Mouse (Mus musculus) liver, embryonic 13.5 days (tissue): ENCODE results near the gene Arhgef18. TPM values are rescaled to one million over a fixed set of nuclear protein-coding genes. Genes with fewer than 3 reads are reported as not detected.
A peak's percentile ranks its signal among the peaks of the same experiment; 100 is the strongest.

ENCODE experiments used
- ATAC-seq: fragments of 200-750 bp; cut with Nextera tagmentation; 2 replicates; pipeline ENCODE4 v1.8.0; 2017; ENCODE audit warnings: low read depth, mild to moderate bottlenecking, moderate number of reproducible peaks, moderate library complexity
- DNase-seq: peaks from one replicate; pipeline ENCODE4 v3.0.0; 2022
- H3K27ac ChIP-seq: fragments of 300-500 bp; sonication (generic); 2 replicates; pipeline ENCODE4 v1.5.1; 2015; ENCODE audit warnings: moderate library complexity, mild to moderate bottlenecking, inconsistent platforms
- H3K27me3 ChIP-seq: fragments of 300-500 bp; sonication (generic); 2 replicates; pipeline ENCODE4 v1.6.1; 2015; ENCODE audit warnings: mild to moderate bottlenecking, inconsistent platforms
- H3K36me3 ChIP-seq: fragments of 300-500 bp; sonication (generic); 2 replicates; pipeline ENCODE4 v1.6.1; 2015; ENCODE audit warnings: mild to moderate bottlenecking, inconsistent platforms
- H3K4me1 ChIP-seq: fragments of 300-500 bp; sonication (generic); replicated peaks from 2 replicates; pipeline ENCODE4 v1.6.1; 2015; ENCODE audit warnings: inconsistent platforms
- H3K4me2 ChIP-seq: fragments of 300-500 bp; sonication (generic); 2 replicates; pipeline ENCODE4 v1.6.1; 2015; ENCODE audit warnings: inconsistent platforms, mild to moderate bottlenecking, moderate library complexity
- H3K4me3 ChIP-seq: fragments of 300-500 bp; sonication (generic); replicated peaks from 2 replicates; pipeline ENCODE4 v1.5.1; 2015; ENCODE audit warnings: mild to moderate bottlenecking, inconsistent platforms
- H3K9ac ChIP-seq: fragments of 300-500 bp; sonication (generic); 2 replicates; pipeline ENCODE4 v1.6.1; 2015; ENCODE audit warnings: mild to moderate bottlenecking, inconsistent platforms
- H3K9me3 ChIP-seq: fragments of 300-500 bp; sonication (generic); replicated peaks from 2 replicates; pipeline ENCODE4 v1.6.1; 2016; ENCODE audit warnings: inconsistent platforms
- WGBS: fragments of 180-500 bp; shearing (Covaris S2); methylation state at CpG from one replicate; pipeline ENCODE4 v1.1.7; 2015; ENCODE audit not compliant: insufficient replicate concordance; 5-methylcytosine and 5-hydroxymethylcytosine counted together
- polyA plus RNA-seq: library from polyadenylated mRNA; unstranded; fragments of >200 nt; fragmentation: Nextera tagmentation; extraction: Ambion mirVana; gene quantifications from 2 replicates; pipeline ENCODE4 v1.2.1, GENCODE M21; 2015

The Arhgef18 gene
- polyA plus RNA-seq, 1 experiment from 2014 or later: 2.2 TPM

DNA sequence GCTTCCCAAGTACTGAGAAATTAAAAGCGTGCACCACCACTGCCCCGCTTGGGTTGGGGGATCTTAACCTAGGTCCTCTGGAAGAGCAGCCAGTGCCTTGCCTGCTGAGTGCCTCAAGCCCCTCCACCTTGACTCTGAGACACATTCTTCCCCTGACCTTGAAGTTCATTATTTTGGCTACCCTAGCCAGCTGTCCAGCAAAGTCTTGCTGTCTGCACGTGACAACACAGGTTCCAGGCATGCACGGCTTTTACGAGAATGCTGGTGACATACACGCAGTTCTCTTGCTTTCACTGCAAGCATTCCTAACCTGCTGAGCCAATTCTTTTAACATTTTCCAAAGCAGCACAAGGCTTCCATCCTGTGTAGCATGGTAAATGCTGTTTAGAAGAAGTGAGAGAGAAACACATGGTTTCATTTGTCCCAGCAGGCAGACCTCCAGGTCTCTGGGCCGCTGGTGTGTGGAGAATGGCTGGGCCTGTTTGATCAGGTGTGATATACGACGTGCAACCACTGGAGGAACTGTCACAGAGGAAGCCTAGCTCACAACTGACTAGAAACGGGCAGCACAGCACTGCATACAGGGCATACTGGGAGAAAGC lies 27.4 kb downstream of the Arhgef18 start:
- WGBS: 77% methylated on average over 10 of the region's 10 CpGs
- no peak for ATAC-seq
- Histone ChIP-seq H3K27me3 (no peaks in the 10 kb centered on the region), H3K27ac (no peak overlapping the region), H3K9ac (no peak overlapping the region), H3K4me3 (no peak overlapping the region), H3K4me2 (no peak overlapping the region), H3K36me3 (0 out of 2 replicates have a peak, but pooled peaks cover 2% of the 10 kb centered on the region), H3K9me3 (no peaks in the 10 kb centered on the region), H3K4me1 (peaks cover 44% of the 10 kb centered on the region)
- DNase-seq: no peak

DNA sequence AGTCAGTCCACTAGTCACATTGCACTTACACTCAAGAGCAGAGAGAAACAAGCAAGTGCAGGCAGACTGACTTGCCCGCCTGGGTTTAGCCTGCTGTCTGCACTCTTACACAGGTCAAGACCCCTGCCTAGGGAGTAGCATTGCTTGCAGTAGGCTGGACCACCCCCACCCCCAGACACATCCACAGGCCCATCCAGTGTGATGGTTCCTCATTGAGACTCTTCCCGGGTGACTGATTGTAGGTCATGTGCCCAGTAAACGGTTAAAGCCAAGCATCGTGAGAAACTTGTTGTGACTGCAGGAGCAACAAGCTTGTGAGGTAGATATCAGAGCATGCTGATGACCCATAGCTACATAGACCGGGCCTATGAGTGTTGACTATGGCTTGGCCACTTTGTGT lies 28.7 kb downstream of the Arhgef18 start:
- no peak for ATAC-seq
- H3K4me3 ChIP-seq: no peak overlapping the region
- H3K27me3 ChIP-seq: no peaks in the 10 kb centered on the region
- no peak overlapping the region for H3K4me2 ChIP-seq
- peaks cover 35% of the 10 kb centered on the region for H3K4me1 ChIP-seq
- 76% methylated on average over 5 of the region's 5 CpGs for WGBS
- no peaks in the 10 kb centered on the region for H3K9me3 ChIP-seq
- H3K27ac ChIP-seq: no peak overlapping the region
- DNase-seq: no peak
- H3K9ac ChIP-seq: no peak overlapping the region
- H3K36me3 ChIP-seq: 0 out of 2 replicates have a peak, but pooled peaks cover 2% of the 10 kb centered on the region

DNA sequence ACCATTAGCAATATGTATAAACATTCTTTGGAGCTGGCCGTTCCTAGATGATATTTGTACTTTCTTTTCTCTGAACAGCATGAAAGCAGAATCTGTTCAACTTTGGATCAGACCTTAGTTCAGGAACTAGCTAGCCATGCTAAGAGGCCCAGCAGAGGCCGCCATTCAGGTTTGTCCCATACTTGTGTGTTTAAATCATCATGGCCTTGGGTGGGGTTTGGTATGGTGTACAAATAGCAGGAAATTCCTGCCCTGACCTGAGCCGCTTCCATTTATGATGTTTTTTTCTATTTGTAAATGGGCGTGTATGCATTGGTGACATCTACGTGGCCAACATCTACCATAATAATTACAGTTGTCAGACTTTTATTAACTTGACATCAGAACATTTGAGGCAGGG lies 32.4 kb downstream of the Arhgef18 start:
- H3K9me3 ChIP-seq: no peaks in the 10 kb centered on the region
- 76% methylated on average over 5 of the region's 5 CpGs for WGBS
- H3K4me3 ChIP-seq: no peak overlapping the region
- ATAC-seq: no peak
- DNase-seq: no peak
- H3K27me3 ChIP-seq: no peaks in the 10 kb centered on the region
- peaks cover 22% of the 10 kb centered on the region for H3K36me3 ChIP-seq
- H3K27ac ChIP-seq: no peak overlapping the region
- H3K9ac ChIP-seq: no peak overlapping the region
- peaks cover 10% of the 10 kb centered on the region; the same call in 1 of the 2 replicates for H3K4me1 ChIP-seq
- H3K4me2 ChIP-seq: no peak overlapping the region

DNA sequence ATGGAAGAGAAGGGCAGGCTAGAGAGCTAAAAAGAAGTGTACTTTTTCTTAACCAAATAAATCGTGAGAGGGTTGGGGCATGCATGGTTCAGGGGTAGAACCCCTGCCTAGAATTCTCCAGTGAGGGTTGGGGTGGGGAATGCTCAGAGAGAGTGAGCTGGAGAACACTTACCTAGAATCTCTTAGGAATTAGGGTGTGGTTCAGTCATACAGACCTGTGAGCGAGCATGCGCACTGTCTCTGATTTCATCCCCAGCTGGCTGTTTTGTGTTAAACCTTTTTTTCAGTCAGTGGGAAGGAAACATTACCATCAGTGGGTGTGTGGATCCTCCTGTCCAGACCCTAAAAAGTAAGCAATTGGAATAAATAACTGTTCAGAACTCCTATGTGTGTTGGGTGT lies 33.4 kb downstream of the Arhgef18 start:
- Histone ChIP-seq H3K9me3 (no peaks in the 10 kb centered on the region), H3K4me2 (no peak overlapping the region), H3K4me3 (no peak overlapping the region), H3K27me3 (no peaks in the 10 kb centered on the region), H3K27ac (no peak overlapping the region), H3K36me3 (peaks cover 30% of the 10 kb centered on the region), H3K9ac (no peak overlapping the region), H3K4me1 (peaks cover 10% of the 10 kb centered on the region; the same call in 1 of the 2 replicates)
- DNase-seq (no peak), ATAC-seq (no peak)
- WGBS: 70% methylated on average over 3 of the region's 3 CpGs

DNA sequence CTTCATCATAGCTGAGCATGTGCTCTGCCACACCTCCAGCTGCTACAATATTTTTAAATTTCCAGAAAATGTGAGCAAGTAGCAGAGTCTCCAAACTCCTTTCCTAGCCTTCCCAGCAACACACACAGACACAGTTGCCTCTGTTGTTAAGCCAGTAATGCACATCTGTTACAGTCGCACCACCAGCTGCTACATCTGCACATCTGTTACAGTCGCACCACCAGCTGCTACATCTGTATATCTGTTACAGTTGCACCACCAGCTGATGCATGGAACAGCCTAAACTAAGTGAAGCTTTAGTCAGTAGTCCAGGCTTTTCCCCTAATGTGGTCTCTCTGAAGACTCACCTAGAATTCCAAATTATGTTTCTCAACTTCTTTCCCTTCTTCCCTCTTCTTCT lies 35.6 kb downstream of the Arhgef18 start:
- ATAC-seq (no peak), DNase-seq (no peak)
- no peak overlapping the region for H3K4me3 ChIP-seq
- no peak overlapping the region for H3K9ac ChIP-seq
- H3K27ac ChIP-seq: no peak overlapping the region
- H3K9me3 ChIP-seq: no peaks in the 10 kb centered on the region
- H3K27me3 ChIP-seq: no peaks in the 10 kb centered on the region
- 73% methylated on average over 2 of the region's 2 CpGs for WGBS
- peaks cover 47% of the 10 kb centered on the region for H3K36me3 ChIP-seq
- H3K4me2 ChIP-seq: no peak overlapping the region
- H3K4me1 ChIP-seq: peaks cover 3% of the 10 kb centered on the region; the same call in 1 of the 2 replicates

DNA sequence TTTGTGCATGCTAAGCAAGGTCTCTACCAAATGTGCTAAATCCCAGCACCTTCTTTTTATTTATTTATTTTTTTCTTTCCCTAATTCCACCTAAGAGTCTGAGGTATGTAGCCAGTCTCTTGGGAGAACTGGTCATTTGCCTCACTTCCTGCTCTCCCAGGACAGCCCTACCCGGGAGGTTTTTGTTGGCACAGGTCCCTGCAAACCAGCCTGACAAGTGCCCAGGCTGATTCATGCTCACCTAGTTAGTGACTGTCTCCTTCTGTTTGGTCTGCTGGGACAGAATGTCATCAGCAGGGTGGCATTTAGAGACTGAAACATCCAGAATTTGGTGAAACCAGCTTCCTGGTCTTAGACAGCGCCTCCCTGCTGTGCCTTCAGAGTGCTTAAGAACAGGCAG lies 37.2 kb downstream of the Arhgef18 start:
- no peaks in the 10 kb centered on the region for H3K27me3 ChIP-seq
- no peak overlapping the region for H3K9ac ChIP-seq
- peaks cover 3% of the 10 kb centered on the region; the same call in 1 of the 2 replicates for H3K4me1 ChIP-seq
- H3K4me2 ChIP-seq: no peak overlapping the region
- no peak for ATAC-seq
- no peak overlapping the region for H3K27ac ChIP-seq
- WGBS: 81% methylated on average over 2 of the region's 2 CpGs
- H3K4me3 ChIP-seq: no peak overlapping the region
- no peaks in the 10 kb centered on the region for H3K9me3 ChIP-seq
- peaks cover 59% of the 10 kb centered on the region for H3K36me3 ChIP-seq
- DNase-seq: no peak

DNA sequence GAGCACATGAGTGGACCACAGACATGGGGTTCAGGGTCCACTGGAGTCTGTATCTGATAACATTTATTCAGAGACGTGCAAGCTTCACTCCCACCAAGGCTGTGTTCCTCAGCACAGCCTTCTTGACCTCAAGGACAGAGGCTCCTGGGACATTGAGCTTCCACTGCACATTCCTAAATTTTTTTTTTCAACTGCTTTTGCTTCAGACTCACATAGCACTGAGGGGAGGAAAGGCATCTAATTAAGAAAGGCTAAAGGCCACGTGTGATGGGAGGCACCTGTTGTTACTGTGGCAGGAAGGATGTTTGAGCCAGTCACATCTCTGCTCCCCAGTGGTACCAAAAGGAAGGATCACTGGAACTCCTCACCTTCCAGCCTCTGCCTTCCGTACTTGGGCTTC lies 38.3 kb downstream of the Arhgef18 start:
- H3K4me1 ChIP-seq: peaks cover 6% of the 10 kb centered on the region
- WGBS: 77% methylated on average over 3 of the region's 3 CpGs
- H3K27me3 ChIP-seq: no peaks in the 10 kb centered on the region
- H3K27ac ChIP-seq: no peak overlapping the region
- H3K9ac ChIP-seq: no peak overlapping the region
- no peak overlapping the region for H3K4me2 ChIP-seq
- no peak overlapping the region for H3K4me3 ChIP-seq
- H3K36me3 ChIP-seq: peaks cover 66% of the 10 kb centered on the region
- H3K9me3 ChIP-seq: no peaks in the 10 kb centered on the region
- ATAC-seq: no peak
- no peak for DNase-seq

DNA sequence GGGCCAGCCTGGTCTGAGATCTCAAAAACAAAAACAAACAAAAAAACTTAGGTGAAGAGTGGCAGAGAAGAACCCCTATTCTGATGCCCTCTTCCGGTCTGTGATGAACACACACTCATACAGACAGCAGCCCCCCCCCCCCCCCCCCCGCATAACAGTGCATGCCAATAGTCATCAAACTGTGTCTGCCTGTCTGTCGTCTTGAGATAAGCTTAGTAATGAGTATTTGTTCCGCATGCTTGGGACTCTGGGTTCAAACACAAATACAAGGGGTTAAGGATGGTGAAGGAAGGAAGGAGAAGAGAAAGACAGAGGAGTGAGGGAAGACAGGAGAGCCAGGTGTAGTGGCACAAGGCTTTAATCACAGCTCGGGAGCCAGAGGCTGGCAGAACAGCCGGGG lies 43.7 kb downstream of the Arhgef18 start:
- peak; percentile 60; the same call in 1 of the 2 replicates for ATAC-seq
- peaks cover 13% of the 10 kb centered on the region; the same call in 1 of the 2 replicates for H3K4me1 ChIP-seq
- H3K9me3 ChIP-seq: no peaks in the 10 kb centered on the region
- H3K4me3 ChIP-seq: no peak overlapping the region
- H3K27me3 ChIP-seq: no peaks in the 10 kb centered on the region
- H3K4me2 ChIP-seq: no peak overlapping the region
- peaks cover 87% of the 10 kb centered on the region for H3K36me3 ChIP-seq
- H3K9ac ChIP-seq: no peak overlapping the region
- H3K27ac ChIP-seq: no peak overlapping the region
- 44% methylated on average over 6 of the region's 6 CpGs for WGBS
- no peak for DNase-seq

DNA sequence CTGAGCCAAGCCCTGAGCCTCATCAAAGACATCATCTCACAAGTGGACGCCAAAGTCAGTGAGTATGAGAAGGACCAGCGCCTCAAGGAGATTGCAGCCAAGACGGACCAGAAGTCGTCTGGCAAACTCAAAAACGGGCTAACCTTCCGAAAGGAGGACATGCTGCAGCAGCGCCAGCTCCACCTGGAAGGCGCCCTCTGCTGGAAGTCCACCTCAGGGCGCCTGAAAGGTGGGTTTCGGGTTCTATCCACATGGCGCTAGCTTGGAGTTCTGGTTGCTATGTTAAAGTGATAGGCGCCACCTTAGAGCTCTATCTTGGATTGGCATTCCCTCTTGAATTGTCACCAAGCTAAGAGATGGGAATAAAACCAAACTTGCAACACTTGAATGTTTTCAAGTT lies 46.7 kb downstream of the Arhgef18 start:
- no peak overlapping the region for H3K4me3 ChIP-seq
- H3K27me3 ChIP-seq: no peaks in the 10 kb centered on the region
- DNase-seq (no peak), ATAC-seq (no peak)
- H3K9me3 ChIP-seq: no peaks in the 10 kb centered on the region
- H3K36me3 ChIP-seq: peaks cover 64% of the 10 kb centered on the region
- WGBS: 78% methylated on average over 12 of the region's 12 CpGs
- no peak overlapping the region for H3K27ac ChIP-seq
- H3K4me2 ChIP-seq: no peak overlapping the region
- H3K4me1 ChIP-seq: peaks cover 13% of the 10 kb centered on the region; the same call in 1 of the 2 replicates
- no peak overlapping the region for H3K9ac ChIP-seq

DNA sequence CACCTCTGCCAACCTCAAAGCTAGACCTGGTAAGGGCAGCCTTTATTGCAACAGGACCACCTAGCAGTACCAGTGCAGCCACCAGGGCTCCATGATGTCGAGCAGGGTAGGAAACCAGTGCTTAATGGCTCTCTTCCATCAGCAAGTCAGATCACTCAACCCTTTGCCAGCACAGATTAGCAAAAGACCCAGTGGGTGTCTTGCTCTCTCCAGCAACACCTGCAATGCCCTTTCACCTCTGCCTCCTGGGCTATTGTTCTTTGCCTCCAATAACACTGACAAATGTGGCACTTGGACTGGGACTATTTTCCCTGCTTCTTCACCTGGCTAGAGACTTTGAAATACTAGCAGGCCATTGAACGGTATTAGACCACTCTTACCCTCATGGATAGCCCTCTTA lies 56.4 kb downstream of the Arhgef18 start:
- WGBS: 73% methylated on average over 2 of the region's 2 CpGs
- Histone ChIP-seq H3K9ac (no peak overlapping the region), H3K27me3 (no peaks in the 10 kb centered on the region), H3K27ac (no peak overlapping the region), H3K4me2 (no peak overlapping the region), H3K4me3 (no peak overlapping the region), H3K9me3 (no peaks in the 10 kb centered on the region), H3K36me3 (peaks cover 72% of the 10 kb centered on the region), H3K4me1 (no peaks in the 10 kb centered on the region)
- no peak for DNase-seq
- no peak for ATAC-seq

DNA sequence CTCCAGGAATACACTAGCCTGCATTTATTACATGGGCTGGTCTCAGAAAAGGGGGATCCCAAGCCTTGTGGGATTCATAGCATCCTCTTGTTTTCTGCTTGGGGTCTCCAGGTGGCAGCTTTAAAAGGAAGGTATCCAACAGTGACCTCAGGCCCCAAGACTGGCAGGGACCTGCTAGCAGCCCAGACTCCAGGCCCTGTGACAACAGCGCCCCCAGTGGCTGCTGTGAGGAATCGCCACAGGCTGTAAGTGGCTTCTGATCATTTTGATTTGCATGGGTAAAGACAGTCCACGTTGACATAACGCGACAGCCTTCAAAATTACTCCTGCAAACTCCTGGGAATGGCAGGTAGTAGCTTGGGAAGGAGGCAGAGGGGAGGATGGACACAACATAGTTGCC lies 57.9 kb downstream of the Arhgef18 start:
- H3K9ac ChIP-seq: no peak overlapping the region
- H3K27ac ChIP-seq: no peak overlapping the region
- H3K4me3 ChIP-seq: no peak overlapping the region
- peaks cover 86% of the 10 kb centered on the region for H3K36me3 ChIP-seq
- H3K4me1 ChIP-seq: no peaks in the 10 kb centered on the region
- 31% methylated on average over 5 of the region's 5 CpGs for WGBS
- no peak overlapping the region for H3K4me2 ChIP-seq
- no peaks in the 10 kb centered on the region for H3K9me3 ChIP-seq
- peak; percentile 28 for DNase-seq
- H3K27me3 ChIP-seq: no peaks in the 10 kb centered on the region
- peak; percentile 50; the same call in 1 of the 2 replicates for ATAC-seq

DNA sequence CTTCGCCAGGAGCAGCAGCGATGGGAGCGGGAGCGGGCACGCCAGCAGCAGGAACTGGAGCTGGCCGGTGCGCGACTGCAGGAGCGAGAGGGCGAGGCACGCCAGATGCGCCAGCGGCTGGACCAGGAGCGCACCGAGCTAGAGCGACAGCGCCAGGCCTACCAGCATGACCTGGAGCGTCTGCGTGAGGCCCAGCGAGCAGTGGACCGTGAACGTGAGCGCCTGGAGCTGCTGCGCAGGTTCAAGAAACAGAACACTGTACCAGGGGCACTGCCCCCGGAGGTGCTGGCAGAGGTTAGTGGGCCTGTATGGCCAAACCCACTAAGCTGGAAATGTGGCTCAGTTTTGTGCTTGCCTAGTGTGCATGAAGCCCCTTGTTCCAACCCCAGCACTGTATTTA lies 59.2 kb downstream of the Arhgef18 start:
- H3K4me1 ChIP-seq: no peaks in the 10 kb centered on the region
- H3K27me3 ChIP-seq: no peaks in the 10 kb centered on the region
- no peak overlapping the region for H3K4me2 ChIP-seq
- H3K9me3 ChIP-seq: no peaks in the 10 kb centered on the region
- WGBS: 90% methylated on average over 25 of the region's 25 CpGs
- H3K36me3 ChIP-seq: peaks cover 89% of the 10 kb centered on the region
- H3K4me3 ChIP-seq: no peak overlapping the region
- no peak overlapping the region for H3K27ac ChIP-seq
- no peak for ATAC-seq
- DNase-seq: no peak
- no peak overlapping the region for H3K9ac ChIP-seq
